Mouse (Mus musculus): Measurements from ENCODE around the gene Adh4. TPM values are rescaled to one million over a fixed set of nuclear protein-coding genes. Genes with fewer than 3 reads are reported as not detected.

The Adh4 gene
- polyA plus RNA-seq, 1 experiment from 2014 or later: not detected

DNA sequence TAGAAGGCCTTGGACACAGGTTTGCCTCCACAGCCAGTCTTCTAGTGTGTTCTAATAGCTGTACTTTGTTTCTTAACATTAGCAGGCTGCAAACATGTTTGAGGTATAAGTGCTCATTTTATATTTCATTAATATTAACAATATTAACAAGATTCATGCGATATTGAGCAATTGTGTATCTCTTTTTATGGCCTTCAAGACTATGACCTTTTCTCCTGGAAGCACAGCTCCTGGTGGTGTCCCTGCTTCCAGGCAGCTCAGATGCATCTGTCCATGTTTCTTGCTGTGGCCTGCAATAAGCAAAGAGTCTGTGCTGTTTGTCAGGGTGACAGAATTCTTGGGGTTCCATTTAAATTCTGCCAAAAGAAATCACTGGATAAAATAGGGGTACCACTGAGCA, 5.7 kb upstream of the Adh4 start:
- no peak overlapping the region for H3K27ac ChIP-seq (ENCODE audit: poor library complexity, severe bottlenecking)
- H3K9ac ChIP-seq: no peak overlapping the region
- H3K4me2 ChIP-seq: no peak overlapping the region
- H3K27me3 ChIP-seq (replicated peaks): no peaks in the 10 kb centered on the region
- H3K9me3 ChIP-seq (replicated peaks): no peaks in the 10 kb centered on the region
- WGBS: 82% methylated on average over 1 of the region's 1 CpGs
- H3K4me1 ChIP-seq (replicated peaks): no peaks in the 10 kb centered on the region
- H3K4me3 ChIP-seq: no peak overlapping the region
- ATAC-seq (ENCODE audit: insufficient number of reproducible peaks, low FRiP score): no peak
- H3K36me3 ChIP-seq: no peaks in the 10 kb centered on the region

GRCm38 (mm10) chr3:138410211-138410610, 5.1 kb upstream of the Adh4 start:
- no peaks in the 10 kb centered on the region for H3K36me3 ChIP-seq
- H3K4me3 ChIP-seq: no peak overlapping the region
- WGBS: 70% methylated on average over 3 of the region's 3 CpGs
- H3K9me3 ChIP-seq (replicated peaks): no peaks in the 10 kb centered on the region
- H3K27me3 ChIP-seq (replicated peaks): no peaks in the 10 kb centered on the region
- H3K9ac ChIP-seq: no peak overlapping the region
- no peak overlapping the region for H3K27ac ChIP-seq (ENCODE audit: poor library complexity, severe bottlenecking)
- H3K4me2 ChIP-seq: no peak overlapping the region
- no peaks in the 10 kb centered on the region for H3K4me1 ChIP-seq (replicated peaks)
- ATAC-seq (ENCODE audit: insufficient number of reproducible peaks, low FRiP score): no peak

GRCm38 (mm10) chr3:138419369-138419768, 4.1 kb downstream of the Adh4 start:
- no peaks in the 10 kb centered on the region for H3K27me3 ChIP-seq (replicated peaks)
- no peaks in the 10 kb centered on the region for H3K9me3 ChIP-seq (replicated peaks)
- no peak overlapping the region for H3K27ac ChIP-seq (ENCODE audit: poor library complexity, severe bottlenecking)
- H3K4me2 ChIP-seq: no peak overlapping the region
- H3K4me1 ChIP-seq (replicated peaks): no peaks in the 10 kb centered on the region
- H3K36me3 ChIP-seq: no peaks in the 10 kb centered on the region
- WGBS: 79% methylated on average over 6 of the region's 6 CpGs
- no peak overlapping the region for H3K4me3 ChIP-seq
- H3K9ac ChIP-seq: no peak overlapping the region
- no peak for ATAC-seq (ENCODE audit: insufficient number of reproducible peaks, low FRiP score)

GRCm38 (mm10) chr3:138420385-138420784, 5.1 kb downstream of the Adh4 start:
- ATAC-seq (ENCODE audit: insufficient number of reproducible peaks, low FRiP score): no peak
- Histone ChIP-seq H3K4me2 (no peak overlapping the region), H3K9ac (no peak overlapping the region), H3K27ac (ENCODE audit: poor library complexity, severe bottlenecking) (no peak overlapping the region), H3K4me1 (replicated peaks) (no peaks in the 10 kb centered on the region), H3K36me3 (no peaks in the 10 kb centered on the region), H3K4me3 (no peak overlapping the region), H3K9me3 (replicated peaks) (no peaks in the 10 kb centered on the region), H3K27me3 (replicated peaks) (no peaks in the 10 kb centered on the region)
- WGBS: 77% methylated on average over 3 of the region's 3 CpGs

- H3K27ac ChIP-seq (ENCODE audit: poor library complexity, severe bottlenecking): no peak overlapping the region
- WGBS: 54% methylated on average over 2 of the region's 2 CpGs
- no peaks in the 10 kb centered on the region for H3K4me1 ChIP-seq (replicated peaks)
- no peak overlapping the region for H3K4me2 ChIP-seq
- no peaks in the 10 kb centered on the region for H3K36me3 ChIP-seq
- H3K27me3 ChIP-seq (replicated peaks): no peaks in the 10 kb centered on the region
- no peak overlapping the region for H3K9ac ChIP-seq
- no peak overlapping the region for H3K4me3 ChIP-seq
- H3K9me3 ChIP-seq (replicated peaks): no peaks in the 10 kb centered on the region
- no peak for ATAC-seq (ENCODE audit: insufficient number of reproducible peaks, low FRiP score)
Measured at GRCm38 (mm10) chr3:138423664-138424063, 8.4 kb downstream of the Adh4 start.

- no peak overlapping the region for H3K4me2 ChIP-seq
- no peaks in the 10 kb centered on the region for H3K4me1 ChIP-seq (replicated peaks)
- H3K27ac ChIP-seq (ENCODE audit: poor library complexity, severe bottlenecking): no peak overlapping the region
- no peak overlapping the region for H3K4me3 ChIP-seq
- 56% methylated on average over 4 of the region's 4 CpGs for WGBS
- H3K9ac ChIP-seq: no peak overlapping the region
- H3K9me3 ChIP-seq (replicated peaks): no peaks in the 10 kb centered on the region
- H3K27me3 ChIP-seq (replicated peaks): no peaks in the 10 kb centered on the region
- H3K36me3 ChIP-seq: no peaks in the 10 kb centered on the region
- no peak for ATAC-seq (ENCODE audit: insufficient number of reproducible peaks, low FRiP score)
Measured at GRCm38 (mm10) chr3:138424247-138424646, 9.0 kb downstream of the Adh4 start.

DNA sequence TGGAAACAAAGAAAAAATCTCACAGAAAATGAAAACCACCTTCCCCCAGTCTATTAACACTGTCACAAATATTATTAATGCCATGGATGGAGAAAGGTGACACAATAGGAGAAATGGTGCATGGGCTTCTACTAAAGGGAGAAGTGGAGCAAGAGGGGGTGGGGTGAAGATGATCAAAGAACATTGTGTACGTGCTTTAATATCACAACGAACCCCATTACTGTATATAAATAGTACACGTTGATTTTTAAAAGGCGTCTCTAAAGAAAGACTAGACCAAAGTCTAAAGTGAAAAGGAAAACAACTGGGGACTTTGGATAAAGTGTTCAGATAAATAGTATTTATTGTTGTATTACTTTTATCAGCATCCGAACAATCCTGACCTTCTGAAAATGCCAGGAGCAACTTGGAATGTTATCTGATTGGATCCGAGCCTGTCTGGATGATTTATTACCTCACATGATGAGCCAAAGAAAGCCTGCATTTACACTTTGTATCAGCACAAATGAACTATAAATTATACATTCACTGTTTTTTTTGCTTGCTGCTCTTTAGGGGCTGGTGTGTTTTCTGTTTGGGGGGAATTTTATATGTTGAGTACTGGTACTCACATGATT, 15.2 kb downstream of the Adh4 start:
- H3K4me2 ChIP-seq: no peak overlapping the region
- ATAC-seq (ENCODE audit: insufficient number of reproducible peaks, low FRiP score): no peak
- H3K9ac ChIP-seq: no peak overlapping the region
- H3K27me3 ChIP-seq (replicated peaks): no peaks in the 10 kb centered on the region
- no peaks in the 10 kb centered on the region for H3K9me3 ChIP-seq (replicated peaks)
- no peaks in the 10 kb centered on the region for H3K36me3 ChIP-seq
- no peaks in the 10 kb centered on the region for H3K4me1 ChIP-seq (replicated peaks)
- WGBS: 56% methylated on average over 6 of the region's 6 CpGs
- no peak overlapping the region for H3K4me3 ChIP-seq
- H3K27ac ChIP-seq (ENCODE audit: poor library complexity, severe bottlenecking): no peak overlapping the region

DNA sequence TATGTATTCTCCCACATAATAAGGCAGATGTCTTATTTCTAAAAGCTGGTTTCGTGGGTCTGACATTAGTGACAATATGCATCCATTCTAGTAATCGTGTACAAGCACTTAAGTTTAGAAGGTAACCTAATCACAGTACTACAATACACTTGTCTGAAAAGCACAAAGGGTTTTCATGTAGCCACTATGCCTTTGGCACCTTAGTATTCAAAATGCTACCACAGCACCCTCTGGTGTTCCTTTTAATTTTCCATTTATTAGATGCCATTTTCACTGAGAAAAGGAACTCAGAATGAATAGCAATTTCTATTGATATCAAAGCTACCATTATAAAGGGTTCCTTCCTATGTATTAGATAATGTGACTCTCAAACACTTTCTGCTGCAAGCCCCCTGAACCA, 16.6 kb downstream of the Adh4 start:
- ATAC-seq (ENCODE audit: insufficient number of reproducible peaks, low FRiP score): no peak
- H3K27ac ChIP-seq (ENCODE audit: poor library complexity, severe bottlenecking): no peak overlapping the region
- no peak overlapping the region for H3K4me3 ChIP-seq
- no peak overlapping the region for H3K9ac ChIP-seq
- no peaks in the 10 kb centered on the region for H3K27me3 ChIP-seq (replicated peaks)
- 0 out of 2 replicates have a peak, but pooled peaks cover 4% of the 10 kb centered on the region for H3K9me3 ChIP-seq (replicated peaks)
- H3K4me2 ChIP-seq: no peak overlapping the region
- H3K4me1 ChIP-seq (replicated peaks): no peaks in the 10 kb centered on the region
- no peaks in the 10 kb centered on the region for H3K36me3 ChIP-seq
- WGBS: 67% methylated on average over 2 of the region's 2 CpGs

GRCm38 (mm10) chr3:138438716-138439115, 23.4 kb downstream of the Adh4 start:
- H3K27ac ChIP-seq (ENCODE audit: poor library complexity, severe bottlenecking): no peak overlapping the region
- H3K9me3 ChIP-seq (replicated peaks): 0 out of 2 replicates have a peak, but pooled peaks cover 4% of the 10 kb centered on the region
- H3K9ac ChIP-seq: no peak overlapping the region
- 0 out of 2 replicates have a peak, but pooled peaks cover 3% of the 10 kb centered on the region for H3K4me1 ChIP-seq (replicated peaks)
- H3K4me2 ChIP-seq: no peak overlapping the region
- ATAC-seq (ENCODE audit: insufficient number of reproducible peaks, low FRiP score): no peak
- H3K4me3 ChIP-seq: no peak overlapping the region
- WGBS: 72% methylated on average over 3 of the region's 3 CpGs
- H3K36me3 ChIP-seq: no peaks in the 10 kb centered on the region
- no peaks in the 10 kb centered on the region for H3K27me3 ChIP-seq (replicated peaks)

DNA sequence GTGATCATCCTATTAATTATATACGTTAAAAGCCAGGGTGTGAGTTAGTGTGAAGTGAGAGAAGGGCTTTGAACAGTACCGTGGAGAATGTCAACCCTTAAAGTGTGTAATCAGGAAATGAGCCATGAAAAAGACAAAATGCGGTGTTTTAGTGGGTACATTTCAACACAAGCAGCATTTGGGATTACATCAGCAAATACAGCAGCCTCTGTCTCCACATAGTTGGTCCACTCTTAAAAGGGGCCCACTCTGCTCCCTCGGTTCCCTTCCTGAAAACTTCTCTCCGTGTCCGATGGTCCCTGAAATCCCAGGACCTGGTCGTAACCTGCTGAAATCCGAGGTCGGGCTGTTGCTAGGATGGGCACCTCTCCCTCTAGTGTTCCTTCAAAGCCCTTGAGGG, 26.9 kb downstream of the Adh4 start:
- H3K9me3 ChIP-seq (replicated peaks): no peaks in the 10 kb centered on the region
- peak overlapping the region; percentile 53 for H3K27ac ChIP-seq (ENCODE audit: poor library complexity, severe bottlenecking)
- H3K4me3 ChIP-seq: peak overlapping the region; percentile 77
- peaks cover 10% of the 10 kb centered on the region for H3K4me1 ChIP-seq (replicated peaks)
- ATAC-seq (ENCODE audit: insufficient number of reproducible peaks, low FRiP score): no peak; the same call in 1 of the 2 replicates
- peak overlapping the region; percentile 88 for H3K9ac ChIP-seq
- 6% methylated on average over 9 of the region's 9 CpGs for WGBS
- H3K36me3 ChIP-seq: peaks cover 24% of the 10 kb centered on the region
- H3K4me2 ChIP-seq: peak overlapping the region; percentile 83
- H3K27me3 ChIP-seq (replicated peaks): no peaks in the 10 kb centered on the region

- peak within 1 kb of the TSS; percentile 81 for H3K27ac ChIP-seq (ENCODE audit: poor library complexity, severe bottlenecking)
- H3K27me3 ChIP-seq (replicated peaks): no peaks in the 10 kb centered on the region
- H3K4me1 ChIP-seq (replicated peaks): peaks cover 10% of the 10 kb centered on the region
- peak within 1 kb of the TSS; percentile 77 for H3K4me3 ChIP-seq
- WGBS: under 1% methylated on average over 86 of the region's 86 CpGs
- no peaks in the 10 kb centered on the region for H3K9me3 ChIP-seq (replicated peaks)
- ATAC-seq (ENCODE audit: insufficient number of reproducible peaks, low FRiP score): peak; percentile 100
- peak within 1 kb of the TSS; percentile 83 for H3K4me2 ChIP-seq
- peak within 1 kb of the TSS; percentile 88 for H3K9ac ChIP-seq
- H3K36me3 ChIP-seq: peaks cover 30% of the 10 kb centered on the region
Measured at GRCm38 (mm10) chr3:138442612-138443464, 27.6 kb downstream of the Adh4 start, which contains the start of gene Adh5. TSS of gene Adh5 (plus strand) at chr3:138443093.
